Mouse (Mus musculus): ENCODE measurements around the gene Cacnb1. TPM values are rescaled to one million over a fixed set of nuclear protein-coding genes. Genes with fewer than 3 reads are reported as not detected.

Cacnb1 gene
- total RNA-seq, 2 experiments from 2014 or later: 240 to 241 TPM

DNA sequence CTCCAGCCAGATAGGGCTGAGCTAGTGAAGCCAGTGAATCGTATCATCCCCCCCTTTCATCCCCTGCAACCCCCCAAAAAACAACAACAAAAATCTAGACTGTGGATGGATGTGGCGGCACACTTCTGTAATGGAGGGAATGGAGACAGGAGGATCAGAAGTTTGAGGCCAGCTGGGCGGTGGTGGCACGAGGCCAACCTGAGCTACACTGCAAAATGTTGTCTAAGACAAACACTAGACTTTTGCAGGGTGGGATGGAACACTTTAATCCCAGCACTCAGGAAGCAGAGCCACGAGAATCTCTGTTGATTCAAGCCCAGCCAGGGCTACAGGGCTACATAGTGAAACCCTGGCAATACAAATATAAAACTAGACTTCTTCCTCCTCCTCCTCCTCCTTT is 21.2 kb upstream of the Cacnb1 start:
- DNase-seq (ENCODE audit: low spot score in 2 of 2): no peak

DNA sequence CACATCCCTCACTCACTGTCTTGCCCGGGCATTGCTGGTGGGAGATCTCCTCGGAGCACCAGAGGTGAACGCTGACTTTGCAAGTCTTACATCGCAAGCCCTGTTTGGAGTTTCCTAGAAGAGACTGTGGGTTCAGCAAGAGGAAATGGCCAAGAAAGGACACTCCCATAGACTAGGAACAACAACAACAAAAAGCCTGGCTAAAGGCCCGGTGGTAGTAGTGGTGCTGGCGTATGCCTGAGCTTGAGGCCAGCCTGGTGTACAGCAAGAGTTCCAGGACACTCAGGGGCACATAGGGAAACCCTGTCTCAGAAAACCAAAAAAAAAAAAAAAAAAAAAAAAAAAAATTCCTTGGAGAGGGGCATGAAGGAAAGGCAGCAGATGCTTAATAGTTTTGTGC is 19.9 kb upstream of the Cacnb1 start:
- DNase-seq (ENCODE audit: low spot score in 2 of 2): no peak

DNA sequence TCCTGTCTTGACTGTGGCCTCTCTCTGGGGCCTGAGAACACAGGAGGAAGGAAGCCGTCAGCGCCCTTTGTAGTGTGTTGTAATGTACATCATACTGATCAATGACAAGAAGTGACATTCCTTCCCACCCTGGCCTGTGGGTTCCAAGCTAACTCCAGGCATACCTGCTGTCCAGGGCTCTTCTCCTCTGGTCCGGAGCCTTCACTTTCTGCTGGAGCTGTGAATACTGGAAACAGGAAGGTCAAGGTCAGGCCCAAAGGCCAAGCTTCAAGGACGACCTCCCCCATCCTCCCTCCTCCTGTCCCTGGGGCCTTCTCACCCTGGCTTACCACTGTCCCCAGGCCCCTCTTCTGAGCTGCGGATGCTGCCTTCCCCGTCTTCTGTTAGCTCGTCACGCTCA is 18.1 kb upstream of the Cacnb1 start:
- DNase-seq (ENCODE audit: low spot score in 2 of 2): no peak

DNA sequence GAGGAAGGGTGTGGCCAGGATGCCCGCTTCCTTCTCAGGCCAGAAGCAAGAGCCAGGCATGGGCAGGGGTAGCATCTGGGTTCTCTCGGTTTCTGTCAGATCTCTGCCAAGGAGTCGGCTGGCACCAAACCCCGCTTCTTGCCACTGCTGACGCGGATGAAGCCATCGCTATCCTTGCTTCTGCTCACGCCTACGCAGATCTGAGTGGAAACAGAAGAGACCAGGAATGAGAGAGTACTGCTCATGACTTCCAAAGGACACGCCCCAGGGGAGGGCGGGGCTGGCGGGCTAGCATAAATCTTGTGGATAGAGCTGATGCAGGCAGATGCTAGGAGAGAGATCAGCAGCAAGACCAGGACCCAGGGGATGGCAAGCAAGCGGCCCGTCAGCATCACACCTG is 15.0 kb upstream of the Cacnb1 start:
- DNase-seq (ENCODE audit: low spot score in 2 of 2): no peak

DNA sequence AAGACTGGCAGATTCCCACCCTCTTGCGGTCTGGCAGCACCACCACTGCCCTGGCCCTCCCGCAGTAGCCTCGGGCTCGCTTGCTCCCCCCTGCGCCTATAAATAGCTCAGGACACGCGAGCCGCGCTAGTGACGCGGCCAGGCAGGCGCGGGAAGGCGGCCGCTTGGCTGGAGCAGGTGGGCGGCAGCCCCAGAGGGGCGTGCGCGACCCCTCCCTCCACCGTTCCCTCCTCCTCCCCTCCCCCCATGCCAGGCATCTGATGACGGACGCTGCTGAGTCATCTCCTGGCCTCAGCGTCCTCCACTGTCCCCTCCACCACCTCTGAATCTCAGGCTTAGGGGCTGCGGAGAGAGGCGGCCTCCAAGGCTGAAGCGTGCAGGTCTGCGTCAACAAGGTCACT is 13.1 kb upstream of the Cacnb1 start:
- DNase-seq (ENCODE audit: low spot score in 2 of 2): peak in 1 of 2 experiments; percentile 48

DNA sequence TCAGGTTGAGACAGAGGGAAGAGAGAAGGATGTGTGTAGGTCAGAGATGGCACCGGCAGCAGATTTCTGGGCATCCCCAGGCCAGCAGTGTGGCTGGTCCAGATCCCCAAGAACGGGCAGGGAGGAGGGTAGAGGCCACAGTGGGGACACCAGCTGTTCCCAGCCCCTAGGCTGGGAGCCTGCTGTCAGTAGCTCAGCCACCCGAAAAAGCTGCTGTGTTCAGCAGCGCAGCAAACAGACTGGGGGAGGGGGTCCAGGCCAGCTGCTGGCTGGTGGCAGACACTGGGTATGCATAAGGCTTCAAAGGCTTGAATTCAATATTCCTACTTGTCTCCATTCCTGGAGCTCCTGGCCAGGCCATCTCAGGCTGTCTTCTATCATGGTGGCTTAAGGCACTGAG is 12.0 kb upstream of the Cacnb1 start:
- DNase-seq (ENCODE audit: low spot score in 2 of 2): no peak

DNA sequence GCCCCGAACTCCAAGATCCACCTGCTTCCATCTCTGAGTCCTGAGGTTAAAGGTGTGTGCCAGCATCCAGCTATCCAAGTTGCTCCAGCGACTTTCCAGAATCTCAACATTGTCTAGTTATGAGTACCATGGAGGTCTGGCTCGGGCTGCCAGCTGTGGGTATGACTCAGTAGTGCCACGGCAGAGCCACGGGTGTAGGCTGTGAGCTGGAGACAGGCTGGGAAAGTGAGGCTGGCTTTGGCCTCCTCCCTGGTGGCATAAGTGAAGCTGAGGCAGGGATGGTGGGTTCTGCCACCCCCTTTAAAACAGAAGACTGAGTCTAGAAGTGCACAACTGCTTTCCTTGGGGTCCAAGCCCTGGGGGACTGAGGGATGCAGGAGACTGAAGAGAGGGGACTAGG is 11.2 kb upstream of the Cacnb1 start:
- no peak for DNase-seq (ENCODE audit: low spot score in 2 of 2)

DNA sequence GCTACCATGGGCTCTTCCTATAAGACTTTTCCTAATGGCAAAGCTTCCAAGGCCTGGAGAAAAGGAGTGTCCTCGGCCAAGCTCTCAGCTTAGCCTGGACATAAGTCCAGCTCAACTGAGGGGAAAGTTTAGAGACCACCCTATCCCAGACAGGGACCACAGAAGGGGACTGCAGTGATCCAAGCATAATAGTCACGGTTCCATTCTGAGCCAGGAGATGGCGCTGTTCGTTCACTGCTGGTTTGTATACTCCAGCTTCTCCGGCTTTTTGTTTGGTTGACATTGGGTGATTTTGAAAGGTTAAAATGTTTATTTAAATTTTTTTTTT is 8.6 kb upstream of the Cacnb1 start:
- peak in 1 of 2 experiments; percentile 74 for DNase-seq (ENCODE audit: low spot score in 2 of 2)

DNA sequence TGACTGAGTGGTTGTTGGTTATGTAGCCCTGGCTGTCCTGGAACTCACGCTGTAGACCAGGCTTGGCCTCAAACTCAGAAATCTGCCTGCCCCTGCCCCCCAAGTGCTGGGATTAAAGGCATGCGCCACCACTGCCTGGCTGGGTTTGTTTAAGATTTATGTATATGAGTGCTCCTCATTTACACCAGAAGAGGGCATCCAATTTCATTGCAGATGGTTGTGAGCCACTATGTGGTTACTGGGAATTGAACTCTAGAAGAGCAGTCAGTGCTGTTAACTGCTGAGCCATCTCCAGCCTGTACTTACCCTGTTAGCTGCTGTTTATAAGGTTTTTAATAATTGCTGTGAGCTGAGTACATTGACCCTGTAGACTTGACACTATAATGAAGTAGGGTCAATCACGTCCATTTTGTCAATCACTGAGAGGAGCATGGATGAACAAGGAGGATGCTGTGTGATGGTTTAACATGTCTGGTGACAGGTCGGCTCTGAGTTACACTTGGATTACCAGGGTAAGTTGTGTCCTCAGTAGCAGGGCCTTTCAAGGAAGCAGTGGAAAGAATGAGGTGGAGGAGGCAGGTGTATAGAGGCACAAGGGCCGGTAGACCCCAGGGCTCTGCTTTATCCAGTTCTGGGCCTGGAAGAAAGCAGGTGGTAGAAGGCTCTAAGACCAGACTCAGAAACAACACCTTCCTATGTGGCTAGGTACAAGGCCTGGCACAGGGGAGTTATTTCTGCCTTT is 8.0 kb upstream of the Cacnb1 start:
- no peak for DNase-seq (ENCODE audit: low spot score in 2 of 2)

DNA sequence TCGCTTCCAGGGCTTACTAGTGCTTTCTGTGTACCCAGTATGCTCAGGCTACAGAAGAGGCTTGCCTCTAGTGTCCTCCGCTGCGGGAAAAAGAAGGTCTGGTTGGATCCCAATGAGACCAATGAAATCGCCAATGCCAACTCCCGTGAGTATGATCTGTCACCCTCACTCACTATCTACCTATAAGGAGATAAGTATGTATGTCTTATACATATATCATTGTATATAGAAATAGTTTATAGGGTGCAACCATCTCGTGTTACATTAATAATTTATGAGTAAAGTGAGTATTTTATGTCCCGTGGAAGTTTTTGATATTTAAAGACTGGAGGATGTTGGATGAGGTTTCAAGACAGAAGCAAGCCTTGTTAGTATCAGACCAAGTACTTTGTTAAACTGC is 5.0 kb upstream of the Cacnb1 start:
- DNase-seq (ENCODE audit: low spot score in 2 of 2): no peak

DNA sequence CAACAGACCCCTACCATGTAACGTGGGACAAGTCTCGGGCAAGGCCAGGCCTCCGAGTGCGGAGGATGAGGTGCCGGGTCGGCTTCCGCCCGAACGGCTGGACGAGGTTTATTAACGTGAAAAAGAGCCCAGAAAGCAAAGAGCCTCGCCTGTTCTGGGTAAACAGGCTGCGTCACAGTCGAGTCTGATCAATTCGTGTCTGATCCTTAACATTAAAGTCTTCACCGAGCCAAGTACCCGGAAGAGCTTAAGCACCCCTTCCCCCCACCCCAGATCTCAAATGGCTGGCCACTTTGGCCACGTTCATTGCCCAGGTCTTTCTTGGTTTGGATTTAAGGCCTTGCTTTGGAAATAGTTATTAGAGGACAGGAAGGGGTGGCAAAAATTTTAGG is 4.5 kb upstream of the Cacnb1 start:
- DNase-seq (ENCODE audit: low spot score in 2 of 2): no peak

DNA sequence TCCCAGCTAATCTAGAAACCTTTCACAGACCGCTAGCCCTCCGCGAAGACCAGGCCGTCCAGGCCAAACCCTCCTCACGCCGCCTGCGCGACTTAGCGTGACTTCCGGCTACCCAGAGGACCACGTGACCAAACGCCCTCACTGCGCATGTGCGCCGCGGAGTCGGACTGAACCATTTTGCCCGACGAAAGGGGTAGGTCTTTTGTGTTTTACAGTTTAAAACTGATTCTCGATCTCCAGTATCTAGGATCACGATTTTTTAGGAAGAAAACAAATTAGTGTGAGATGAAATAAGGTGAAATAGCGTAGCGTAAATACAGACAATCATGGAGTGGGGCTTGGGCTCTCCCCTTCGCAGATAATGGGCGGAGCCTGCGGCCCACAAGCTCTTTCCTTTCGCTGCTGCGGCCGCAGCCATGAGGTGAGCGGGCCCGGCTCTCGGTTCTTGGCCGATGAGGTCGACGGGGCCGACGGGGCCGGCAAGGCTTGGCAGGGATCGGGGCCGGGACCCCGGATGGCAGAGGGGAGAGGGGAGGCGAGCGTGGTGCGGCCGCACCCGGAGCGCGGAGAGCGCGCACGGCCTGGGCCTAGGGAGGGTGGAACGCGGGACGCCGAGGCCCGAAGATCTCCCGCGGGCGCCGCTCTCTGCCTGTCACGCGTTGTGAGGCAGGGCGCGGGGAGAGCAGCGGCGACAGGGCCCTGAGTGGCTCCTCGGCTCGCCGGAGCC is 3.9 kb upstream of the Cacnb1 start, which contains the start of gene Rpl19:
Gene Rpl19 (plus strand): TSS at position 141 of the 727 bp plus-strand sequence.
- peak; percentile 89 to 95 for DNase-seq (ENCODE audit: low spot score in 2 of 2)

DNA sequence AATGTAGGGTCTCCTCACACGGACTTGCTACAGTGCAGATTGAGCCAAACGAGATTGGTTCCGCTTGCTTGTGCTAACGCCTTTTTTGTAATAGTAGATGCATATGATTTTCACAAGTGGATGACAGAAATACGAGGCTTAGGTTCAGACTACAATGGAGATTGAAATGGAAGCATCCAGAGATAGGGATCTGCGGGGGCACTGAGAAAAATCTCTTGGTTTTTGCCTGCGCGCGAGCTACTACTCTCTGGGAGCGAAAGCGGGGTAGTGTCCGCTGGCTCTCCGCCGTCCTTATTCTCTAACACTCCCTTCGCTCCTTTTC is 3.4 kb upstream of the Cacnb1 start:
- DNase-seq (ENCODE audit: low spot score in 2 of 2): no peak

DNA sequence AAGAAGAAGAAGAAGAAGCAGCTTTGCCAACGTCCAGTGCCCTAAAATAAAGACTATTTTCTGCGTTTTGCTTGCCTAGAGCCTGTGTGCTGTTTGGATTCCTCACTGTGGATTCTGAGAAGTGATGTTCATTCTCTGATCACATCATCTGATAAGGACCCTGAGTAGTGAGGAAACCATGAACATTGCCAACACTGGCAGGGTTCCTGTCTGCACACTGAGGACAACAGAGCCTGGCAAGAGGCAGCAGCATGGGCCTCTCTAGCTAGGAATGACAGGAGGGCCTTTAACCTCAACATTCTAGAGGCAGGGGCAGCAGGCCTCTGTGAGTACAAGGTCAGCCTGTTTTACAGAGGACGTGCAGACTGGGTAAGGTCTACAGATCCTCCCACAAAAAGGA is 1.7 kb upstream of the Cacnb1 start:
- no peak for DNase-seq (ENCODE audit: low spot score in 2 of 2)

DNA sequence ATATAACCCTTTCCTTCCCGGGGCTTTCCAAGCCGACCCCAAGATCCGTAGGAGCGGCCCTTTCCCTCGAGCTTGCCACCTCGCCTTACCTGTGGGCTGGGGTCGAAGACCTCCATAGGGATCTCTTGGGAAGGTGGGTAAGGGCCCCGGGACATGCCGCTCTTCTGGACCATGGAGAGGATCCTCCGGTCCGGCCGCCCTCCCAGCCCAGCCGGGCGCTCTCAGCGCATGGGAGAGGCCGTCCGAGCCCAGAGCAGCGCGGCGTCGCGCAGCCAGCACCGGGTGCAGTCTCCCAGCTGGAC is 630 bp downstream of the Cacnb1 start:
- DNase-seq (ENCODE audit: low spot score in 2 of 2): peak in 1 of 2 experiments; percentile 28

DNA sequence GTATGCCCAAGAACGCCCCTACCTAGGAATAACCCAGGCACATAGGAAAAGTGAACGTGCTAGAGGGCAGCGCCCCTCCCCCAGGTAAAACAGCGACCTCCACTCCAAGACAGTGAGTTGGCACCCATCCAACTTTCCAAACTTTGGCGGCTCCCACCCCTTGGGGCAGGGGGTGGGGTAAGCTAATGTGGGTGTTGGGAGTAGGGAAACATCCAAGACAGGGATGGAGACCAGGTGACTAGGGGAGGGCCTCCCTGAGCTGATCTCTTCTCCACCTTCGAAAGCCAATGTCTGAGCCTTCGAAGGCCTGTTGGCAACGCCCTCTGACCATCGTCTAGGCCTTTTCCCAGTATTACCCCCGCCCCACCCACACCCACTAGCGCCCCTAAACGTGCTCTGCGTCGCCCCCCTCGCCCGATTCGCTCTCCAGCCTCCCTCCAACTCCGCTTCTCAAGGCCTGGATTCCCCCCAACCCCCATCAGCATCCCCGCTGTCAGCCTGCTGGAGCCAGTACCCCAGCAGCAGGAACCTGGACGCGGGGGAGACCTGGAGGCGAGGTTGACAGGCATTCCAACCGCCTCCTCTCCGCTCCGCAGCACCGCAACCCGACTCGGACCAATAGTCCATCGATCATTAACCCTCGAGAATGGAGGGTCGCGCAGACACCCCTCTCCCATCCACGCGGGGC is 1.1 kb downstream of the Cacnb1 start:
- DNase-seq (ENCODE audit: low spot score in 2 of 2): peak; percentile 24 to 47

DNA sequence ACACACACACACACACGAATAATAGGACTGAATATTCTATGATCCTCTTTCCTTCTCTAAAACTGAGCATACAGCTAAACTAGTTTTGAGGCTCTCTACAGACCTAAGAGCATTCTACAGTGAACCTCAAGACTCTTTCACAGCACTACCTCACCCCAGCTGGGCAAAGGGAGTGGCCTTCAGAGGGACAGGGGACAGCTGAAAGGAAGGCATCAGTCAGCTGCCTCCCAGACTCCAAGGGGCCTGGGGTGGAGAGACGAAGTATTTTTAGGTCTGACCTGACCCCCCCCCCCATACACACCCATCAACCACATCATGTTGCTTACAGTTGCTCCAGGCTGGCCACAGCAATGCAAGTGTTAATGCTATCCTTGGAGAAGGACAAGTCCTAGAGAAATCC is 1.7 kb downstream of the Cacnb1 start:
- DNase-seq (ENCODE audit: low spot score in 2 of 2): no peak

DNA sequence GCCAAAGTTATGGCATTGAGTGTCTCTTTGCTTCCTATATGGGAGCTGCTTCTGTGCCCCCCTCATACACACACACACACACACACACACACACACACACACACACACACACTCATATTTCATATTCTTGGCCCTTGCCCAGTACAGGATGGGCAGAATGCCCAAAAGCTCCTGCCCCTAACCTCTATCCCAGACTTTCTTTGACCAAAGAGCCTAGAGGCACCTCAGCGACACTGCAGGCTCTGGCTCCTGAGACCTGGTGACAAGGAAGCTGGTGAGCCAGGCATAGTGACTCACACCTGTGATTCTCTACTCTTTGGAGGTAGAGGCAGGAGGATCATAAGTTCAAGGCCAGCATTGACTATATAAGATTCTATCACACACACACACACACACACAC is 2.1 kb downstream of the Cacnb1 start:
- peak in 1 of 2 experiments; percentile 20 for DNase-seq (ENCODE audit: low spot score in 2 of 2)

DNA sequence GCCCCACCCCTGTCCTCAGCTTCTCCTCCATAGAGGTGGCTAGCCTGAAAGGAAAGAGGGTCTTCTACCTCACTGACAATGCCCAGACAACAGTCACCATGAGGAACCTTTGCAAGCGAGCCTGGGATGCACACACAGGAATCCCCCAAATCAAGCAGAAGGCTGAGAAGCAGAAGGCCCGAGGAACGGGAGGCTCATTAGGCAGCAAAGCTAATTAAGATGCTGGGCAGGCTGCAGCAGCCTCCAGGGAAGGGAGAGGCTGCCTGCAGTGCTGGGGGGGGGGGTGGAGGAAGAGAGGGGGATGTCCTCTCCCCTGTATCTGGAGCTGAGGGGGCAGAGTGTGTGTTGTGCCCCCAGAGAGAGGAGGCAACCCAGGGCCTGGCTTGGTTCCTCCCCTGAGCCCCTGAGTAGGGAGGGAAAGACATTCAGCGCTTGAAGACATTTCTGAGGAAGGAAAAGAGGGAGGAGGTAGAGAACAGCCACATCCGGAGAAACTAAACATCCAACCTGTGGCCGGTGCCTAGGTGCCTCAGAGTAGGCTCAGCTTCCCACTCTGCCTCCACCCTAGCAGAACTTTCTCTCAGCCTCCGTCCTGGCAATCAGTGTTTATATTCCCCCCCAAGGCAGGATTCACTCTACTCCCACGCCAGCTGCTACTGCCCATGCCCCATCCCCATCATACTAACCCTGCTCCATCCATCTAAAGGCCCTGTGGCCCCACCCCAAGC is 2.8 kb downstream of the Cacnb1 start:
- DNase-seq (ENCODE audit: low spot score in 2 of 2): no peak

DNA sequence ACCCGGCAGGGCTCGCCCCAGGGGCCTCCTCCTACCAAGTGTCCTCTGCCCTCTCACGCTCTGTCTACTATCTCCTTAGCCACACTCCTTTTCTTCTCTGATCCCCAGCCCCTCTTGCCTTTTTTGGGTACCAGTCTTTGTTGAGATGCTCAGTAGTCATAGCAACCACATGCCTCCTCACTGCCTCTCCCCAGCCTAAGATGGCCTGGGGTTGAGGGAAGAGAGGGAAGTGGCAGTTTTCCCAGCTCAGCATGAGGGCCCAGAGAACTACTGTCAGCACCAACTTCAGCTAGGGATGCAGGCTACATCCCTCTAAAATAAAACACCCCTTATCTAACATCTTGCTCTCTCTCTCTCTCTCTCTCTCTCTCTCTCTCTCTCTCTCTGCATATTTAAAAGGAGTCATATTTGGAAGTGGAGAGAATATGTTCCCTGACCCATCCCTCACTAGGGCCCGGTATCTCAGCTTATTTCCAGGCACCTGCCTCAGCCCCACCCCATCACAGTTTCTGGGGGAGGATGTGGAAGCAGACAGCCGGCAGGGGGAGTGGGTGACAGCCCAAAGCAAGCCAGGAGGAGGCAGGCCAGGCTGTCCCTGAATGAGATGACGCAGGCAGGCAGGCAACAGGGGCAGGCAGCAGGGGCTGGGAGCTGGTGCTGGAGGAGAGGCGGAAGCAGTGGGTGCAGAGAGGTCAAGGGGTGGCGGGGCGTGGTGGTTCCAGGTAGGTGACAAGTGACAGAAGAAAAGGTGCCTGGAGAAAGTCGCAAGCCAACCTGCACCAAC is 3.8 kb downstream of the Cacnb1 start:
- peak in 1 of 2 experiments; percentile 21 for DNase-seq (ENCODE audit: low spot score in 2 of 2)

DNA sequence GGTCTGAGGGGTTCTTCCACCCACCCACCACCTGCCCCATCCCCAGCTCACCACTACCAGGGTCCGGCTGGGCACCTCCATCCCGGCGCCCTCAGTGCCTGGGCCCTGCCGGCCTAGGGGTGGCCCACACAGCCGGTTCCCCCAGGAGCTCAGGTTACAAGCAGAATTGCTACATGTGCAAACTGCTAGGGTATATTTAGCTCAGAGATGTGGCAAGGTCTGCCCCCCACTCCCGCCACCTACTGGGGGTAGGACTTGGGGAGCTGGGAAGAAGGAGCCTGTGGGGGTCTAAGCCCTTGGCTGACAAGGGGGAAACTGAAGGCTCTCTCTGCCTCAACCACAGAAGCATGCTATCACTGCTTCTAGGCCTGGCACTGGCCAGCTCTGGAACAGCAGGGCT is 4.6 kb downstream of the Cacnb1 start:
- DNase-seq (ENCODE audit: low spot score in 2 of 2): peak in 1 of 2 experiments; percentile 22
